Comparison of ENCODE assay signal across 15 mouse cellular contexts in the genomic region with DNA sequence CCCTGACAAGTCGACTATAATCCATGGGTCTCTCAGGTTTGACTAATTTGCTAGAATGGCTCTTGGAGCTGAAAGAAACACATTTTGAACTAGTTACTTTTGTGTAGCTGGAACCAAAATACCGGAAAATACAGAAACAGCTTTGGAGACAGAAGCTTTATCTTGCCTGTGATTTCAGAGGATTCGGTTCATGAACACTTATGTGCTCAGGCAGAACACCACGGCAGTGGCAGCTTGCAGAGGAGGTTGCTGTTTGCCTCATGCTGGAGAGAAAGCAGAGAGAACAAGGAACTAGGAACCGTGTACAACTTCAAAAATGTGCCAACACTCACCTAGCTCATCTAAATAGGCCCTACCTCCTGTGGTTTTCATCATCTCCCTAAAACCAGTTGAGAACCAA. TPM values are rescaled to one million over a fixed set of nuclear protein-coding genes. Genes with fewer than 3 reads are reported as not detected.
"Had no signal": no experiment of that assay in that cellular context is flagged by ENCODE, and none has a peak within 500 bp of the region (broad histone marks: within the 10 kb centered on the region; RNA-seq: fewer than 3 reads in every experiment).

No protein-coding gene starts in this region.

- ATAC-seq: inflammation-experienced regulatory T-cells, adult 6 months; intestine, postnatal 0 days; lung, postnatal 0 days; midbrain, embryonic 13.5 days had no signal

- DNase-seq: kidney, adult 8-10 months; kidney, postnatal 25 days; lung, adult 2 months; lung, postnatal 36 days; thymus, adult 18-20 months had no signal

- H3K27ac ChIP-seq: limb, embryonic 10.5 days; liver, embryonic 15.5 days; midbrain, embryonic 13.5 days had no signal

- H3K4me3 ChIP-seq: limb, embryonic 10.5 days; liver, embryonic 15.5 days; midbrain, embryonic 13.5 days had no signal

RNA-seq across cellular contexts. Expression of a gene that starts 46.1 kb away (rescaled TPM):
- total RNA-seq: layer of hippocampus, adult 18-20 months; layer of hippocampus, postnatal 14 days; left cerebral cortex, adult 8-10 months; megakaryocyte progenitor cell, adult 5-6 weeks had no signal
